Mouse (Mus musculus) lung, postnatal 10 days (tissue): ENCODE measurements around the gene Cnot1.
"Not testable (repeated sequence)": the region's sequence is repeated elsewhere in the genome, so short reads cannot be mapped to it uniquely, and the experiment has no call there.

ENCODE experiments used
- DNase-seq: peaks from one replicate; pipeline ENCODE4 v3.0.0; 2021

Gene Cnot1

GRCm38 (mm10) chr8:95816044-95816708 lies 8.9 kb upstream of the Cnot1 start:
- DNase-seq = no peak

GRCm38 (mm10) chr8:95810184-95810591 lies 2.9 kb upstream of the Cnot1 start:
- peak; percentile 40 for DNase-seq

- DNase-seq = no peak
Observed at GRCm38 (mm10) chr8:95809116-95809515, 1.9 kb upstream of the Cnot1 start.

- DNase-seq = no peak
Observed at GRCm38 (mm10) chr8:95808631-95809030, 1.4 kb upstream of the Cnot1 start.

GRCm38 (mm10) chr8:95807861-95808260 lies 597 bp upstream of the Cnot1 start:
- peak; percentile 97 for DNase-seq

GRCm38 (mm10) chr8:95806461-95807191 lies 638 bp downstream of the Cnot1 start:
- DNase-seq = peak; percentile 52

GRCm38 (mm10) chr8:95805482-95805881 lies 1.8 kb downstream of the Cnot1 start:
- no peak for DNase-seq

- DNase-seq = no peak
Observed at GRCm38 (mm10) chr8:95802231-95802630, 5.0 kb downstream of the Cnot1 start.

- no peak for DNase-seq
Observed at GRCm38 (mm10) chr8:95801476-95802064, 5.7 kb downstream of the Cnot1 start.

GRCm38 (mm10) chr8:95800353-95800752 lies 6.9 kb downstream of the Cnot1 start:
- no peak for DNase-seq

GRCm38 (mm10) chr8:95799891-95800290 lies 7.4 kb downstream of the Cnot1 start:
- DNase-seq = no peak

GRCm38 (mm10) chr8:95799117-95799516 lies 8.1 kb downstream of the Cnot1 start:
- DNase-seq = no peak

GRCm38 (mm10) chr8:95795333-95796061 lies 11.8 kb downstream of the Cnot1 start:
- not testable (repeated sequence) for DNase-seq

GRCm38 (mm10) chr8:95785591-95785990 lies 21.7 kb downstream of the Cnot1 start:
- DNase-seq = no peak

GRCm38 (mm10) chr8:95782628-95783027 lies 24.6 kb downstream of the Cnot1 start:
- no peak for DNase-seq

GRCm38 (mm10) chr8:95781775-95782174 lies 25.5 kb downstream of the Cnot1 start:
- no peak for DNase-seq

- DNase-seq = no peak
Observed at GRCm38 (mm10) chr8:95781085-95781484, 26.2 kb downstream of the Cnot1 start.

GRCm38 (mm10) chr8:95764133-95764532 lies 43.1 kb downstream of the Cnot1 start:
- DNase-seq = no peak

- no peak for DNase-seq
Observed at GRCm38 (mm10) chr8:95760323-95760722, 46.9 kb downstream of the Cnot1 start.

GRCm38 (mm10) chr8:95751924-95752323 lies 55.3 kb downstream of the Cnot1 start:
- no peak for DNase-seq

- DNase-seq = no peak
Observed at GRCm38 (mm10) chr8:95748028-95748427, 59.2 kb downstream of the Cnot1 start.

- no peak for DNase-seq
Observed at GRCm38 (mm10) chr8:95741732-95742131, 65.5 kb downstream of the Cnot1 start.

GRCm38 (mm10) chr8:95738596-95738995 lies 68.7 kb downstream of the Cnot1 start:
- DNase-seq = no peak
